Mouse (Mus musculus): ENCODE results near the gene Rfc2. TPM values are rescaled to one million over a fixed set of nuclear protein-coding genes. Genes with fewer than 3 reads are reported as not detected.

The Rfc2 gene
- polyA plus RNA-seq, 1 experiment = 82.8 TPM

DNA sequence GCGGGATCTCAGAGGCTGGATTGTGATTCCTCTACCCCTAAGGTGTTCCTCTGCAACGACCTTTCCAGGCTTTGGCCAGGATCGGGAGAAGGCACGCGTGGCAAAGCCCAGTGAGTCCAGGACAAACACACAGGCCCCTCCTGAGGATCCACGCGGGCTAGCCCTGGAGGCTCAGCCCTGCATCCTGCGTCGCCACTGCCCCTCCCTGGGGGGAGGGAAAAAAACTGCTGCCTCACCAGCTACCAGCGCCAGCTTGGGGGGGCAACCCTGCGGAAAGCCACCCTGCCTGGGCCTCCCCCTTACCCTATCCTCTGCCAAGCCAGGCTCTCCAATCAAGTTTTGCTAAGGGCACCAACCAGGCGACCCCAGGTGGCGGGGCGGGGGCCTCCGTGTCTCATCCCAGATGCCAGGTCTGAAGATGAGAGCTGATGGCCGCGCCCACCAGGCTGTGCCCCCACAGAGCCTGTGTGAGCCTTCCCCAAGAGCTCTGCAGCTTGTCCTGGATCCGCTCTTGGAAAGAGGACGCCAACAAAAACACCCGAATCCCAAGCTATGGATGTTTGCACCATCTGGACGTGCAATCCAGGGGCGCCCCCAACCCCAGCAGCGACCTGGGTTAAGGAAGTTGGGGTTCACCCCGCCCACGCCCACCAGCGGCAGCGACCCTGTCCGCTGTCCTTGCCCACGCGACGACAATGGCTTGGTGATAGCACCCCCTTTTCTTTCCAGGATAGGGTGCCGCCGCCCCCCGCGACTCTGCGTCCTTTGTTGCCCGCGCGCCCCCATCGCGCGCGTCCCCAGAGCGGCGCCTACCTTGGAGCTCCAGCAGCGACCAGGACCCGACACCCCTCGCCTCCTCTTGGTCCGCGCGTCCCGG lies 29.7 kb upstream of the Rfc2 start:
- peak in 1 of 2 experiments; percentile 9 for DNase-seq (ENCODE audit: low read depth in 1 of 2, low spot score in 2 of 2)
- Histone ChIP-seq H3K4me3 (ENCODE audit: extremely low read depth, insufficient read depth, insufficient read length) (peak overlapping the region; percentile 89), H3K27ac (ENCODE audit: insufficient read depth, low read length) (peak overlapping the region; percentile 62), H3K36me3 (ENCODE audit: control insufficient read depth, insufficient read depth, low read length) (no peaks in the 10 kb centered on the region), H3K4me1 (ENCODE audit: control insufficient read depth, insufficient read depth, insufficient read length) (peaks cover 16% of the 10 kb centered on the region; the same call in 1 of the 2 replicates), H3K27me3 (ENCODE audit: control insufficient read depth, insufficient read depth, low read length) (no peaks in the 10 kb centered on the region)
- TF ChIP-seq CTCF (IDR thresholded peaks at IDR 0.05; ENCODE audit: extremely low read depth, insufficient read depth, insufficient read length, insufficient replicate concordance) (no peak), POLR2A (IDR thresholded peaks at IDR 0.05; ENCODE audit: low read depth, low read length) (no peak)
- WGBS = 3% methylated on average over 51 of the region's 52 CpGs

DNA sequence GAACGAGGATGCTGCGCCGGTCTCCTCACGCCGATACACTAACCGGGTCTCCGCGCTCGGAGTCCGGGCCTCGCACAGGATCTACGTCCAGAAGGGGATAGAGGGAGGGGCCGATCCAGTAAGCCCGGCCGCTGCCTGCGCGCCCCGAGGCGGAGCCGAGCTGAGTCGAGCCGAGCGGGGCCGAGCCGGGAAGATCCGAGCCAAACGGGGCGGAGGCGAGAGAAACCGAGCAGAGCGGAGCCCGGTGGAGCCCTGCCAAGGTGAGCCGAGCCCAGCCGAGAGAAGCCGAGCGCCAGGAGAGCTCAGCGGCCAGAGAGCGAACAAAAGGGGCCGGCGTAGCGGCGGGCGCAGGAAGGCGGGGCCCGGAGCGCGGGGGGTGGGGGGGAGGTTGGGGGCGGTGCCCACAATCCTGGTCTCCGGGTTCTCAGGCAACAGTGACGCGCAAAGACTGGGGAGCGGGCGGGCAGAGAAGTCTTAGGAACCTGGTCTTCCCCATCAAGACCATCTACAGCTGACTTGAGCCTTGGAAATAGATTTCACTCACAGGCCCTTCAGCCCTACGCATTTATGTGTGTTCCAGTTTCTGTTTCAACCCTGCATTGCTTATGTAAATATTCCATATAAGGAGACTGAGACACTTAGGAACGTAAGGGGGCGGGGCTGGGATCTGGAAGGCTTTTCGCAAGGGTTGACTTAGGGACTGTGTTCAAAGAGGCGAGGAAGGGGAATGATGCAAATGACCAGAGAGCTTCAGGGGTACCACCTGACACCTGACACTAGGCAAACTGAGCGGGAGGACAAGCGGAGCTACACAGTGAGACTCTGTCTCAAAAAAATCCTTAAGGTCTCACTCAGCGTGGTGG lies 28.8 kb upstream of the Rfc2 start, which contains the start of gene Clip2:
Gene Clip2, minus strand, starts transcription at position 325 of the 863 bp plus-strand sequence.
- Histone ChIP-seq H3K27me3 (ENCODE audit: control insufficient read depth, insufficient read depth, low read length) (no peaks in the 10 kb centered on the region), H3K4me1 (ENCODE audit: control insufficient read depth, insufficient read depth, insufficient read length) (peaks cover 16% of the 10 kb centered on the region; the same call in 1 of the 2 replicates), H3K27ac (ENCODE audit: insufficient read depth, low read length) (peak within 1 kb of the TSS; percentile 77), H3K36me3 (ENCODE audit: control insufficient read depth, insufficient read depth, low read length) (no peaks in the 10 kb centered on the region), H3K4me3 (ENCODE audit: extremely low read depth, insufficient read depth, insufficient read length) (peak within 1 kb of the TSS; percentile 89)
- 5% methylated on average over 51 of the region's 61 CpGs for WGBS
- TF ChIP-seq CTCF (IDR thresholded peaks at IDR 0.05; ENCODE audit: extremely low read depth, insufficient read depth, insufficient read length, insufficient replicate concordance) = peak; percentile 27; the same call in 1 of the 2 replicates
- no peak for TF ChIP-seq POLR2A (IDR thresholded peaks at IDR 0.05; ENCODE audit: low read depth, low read length)
- peak; percentile 70 to 83 for DNase-seq (ENCODE audit: low read depth in 1 of 2, low spot score in 2 of 2)

DNA sequence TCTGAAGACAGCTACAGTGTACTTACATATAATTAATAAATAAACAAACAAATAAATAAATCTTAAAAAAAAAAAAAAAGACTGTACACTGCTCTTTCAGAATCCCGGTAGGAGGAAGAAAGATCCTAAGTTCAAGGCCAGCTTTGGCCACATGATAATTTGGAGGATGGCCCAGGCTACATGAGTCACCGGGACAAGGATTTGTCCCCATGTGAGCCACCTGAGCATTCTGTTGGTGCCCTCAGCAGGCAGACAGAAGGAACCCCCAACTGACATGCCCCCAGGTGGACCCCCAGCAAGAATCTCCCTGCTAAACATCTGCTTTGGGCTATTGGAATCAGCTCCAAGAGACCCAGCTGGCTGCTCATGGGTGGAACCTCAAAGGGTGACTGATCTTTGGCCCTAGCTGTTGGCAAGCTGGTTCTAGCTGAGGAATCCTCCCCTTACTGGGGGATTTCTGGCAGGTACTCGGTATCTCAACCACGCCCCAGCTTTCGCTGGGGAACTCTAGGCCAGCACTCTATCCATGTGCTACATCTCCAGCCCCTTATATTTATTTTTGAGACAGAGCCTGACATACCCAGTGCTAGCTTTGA lies 27.1 kb upstream of the Rfc2 start:
- no peak for DNase-seq (ENCODE audit: low read depth in 1 of 2, low spot score in 2 of 2)
- peaks cover 16% of the 10 kb centered on the region; the same call in 1 of the 2 replicates for H3K4me1 ChIP-seq (ENCODE audit: control insufficient read depth, insufficient read depth, insufficient read length)
- H3K36me3 ChIP-seq (ENCODE audit: control insufficient read depth, insufficient read depth, low read length) = no peaks in the 10 kb centered on the region
- 87% methylated on average over 5 of the region's 5 CpGs for WGBS
- H3K4me3 ChIP-seq (ENCODE audit: extremely low read depth, insufficient read depth, insufficient read length) = no peak overlapping the region
- no peak overlapping the region for H3K27ac ChIP-seq (ENCODE audit: insufficient read depth, low read length)
- no peaks in the 10 kb centered on the region; the same call in 1 of the 2 replicates for H3K27me3 ChIP-seq (ENCODE audit: control insufficient read depth, insufficient read depth, low read length)
- TF ChIP-seq POLR2A (IDR thresholded peaks at IDR 0.05; ENCODE audit: low read depth, low read length) (no peak), CTCF (IDR thresholded peaks at IDR 0.05; ENCODE audit: extremely low read depth, insufficient read depth, insufficient read length, insufficient replicate concordance) (no peak)

DNA sequence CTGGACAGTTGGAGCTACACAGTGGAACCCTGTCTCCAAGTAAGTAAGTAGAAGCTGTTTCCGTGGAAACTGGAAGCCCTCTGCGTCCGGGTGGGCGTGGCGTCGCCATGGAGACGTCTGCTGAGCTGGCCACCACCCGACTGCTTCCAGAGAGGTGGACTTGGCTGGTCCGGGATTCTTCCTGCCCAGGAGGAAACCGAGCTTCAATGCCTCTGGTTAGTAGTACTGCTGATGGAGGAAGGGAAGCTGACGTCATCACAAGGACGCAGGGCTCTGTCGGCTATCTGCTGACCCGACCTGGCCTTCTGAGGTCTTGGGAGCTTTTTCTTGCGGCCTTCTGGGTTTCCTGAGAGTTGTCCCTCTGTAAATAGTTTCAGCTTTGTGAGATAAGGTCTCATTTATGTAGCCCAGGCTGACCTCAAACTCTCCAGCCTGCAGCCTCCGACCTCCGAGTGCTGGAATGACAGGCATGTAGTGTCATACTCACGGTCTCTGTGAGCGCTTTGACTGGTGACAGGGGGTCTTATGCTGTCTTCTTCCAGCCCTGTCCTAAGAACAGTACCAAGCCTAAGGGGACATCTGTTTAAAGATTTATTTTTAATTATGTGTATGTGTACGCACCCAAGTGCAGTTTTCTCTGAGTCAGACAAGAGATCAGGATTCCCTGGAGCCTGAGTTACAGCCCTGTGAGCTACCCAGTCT lies 25.6 kb upstream of the Rfc2 start:
- Histone ChIP-seq H3K4me1 (ENCODE audit: control insufficient read depth, insufficient read depth, insufficient read length) (peaks cover 16% of the 10 kb centered on the region; the same call in 1 of the 2 replicates), H3K27me3 (ENCODE audit: control insufficient read depth, insufficient read depth, low read length) (no peaks in the 10 kb centered on the region; the same call in 1 of the 2 replicates), H3K36me3 (ENCODE audit: control insufficient read depth, insufficient read depth, low read length) (no peaks in the 10 kb centered on the region), H3K4me3 (ENCODE audit: extremely low read depth, insufficient read depth, insufficient read length) (no peak overlapping the region), H3K27ac (ENCODE audit: insufficient read depth, low read length) (no peak overlapping the region)
- no peak for TF ChIP-seq POLR2A (IDR thresholded peaks at IDR 0.05; ENCODE audit: low read depth, low read length)
- TF ChIP-seq CTCF (IDR thresholded peaks at IDR 0.05; ENCODE audit: extremely low read depth, insufficient read depth, insufficient read length, insufficient replicate concordance) = no peak
- DNase-seq (ENCODE audit: low read depth in 1 of 2, low spot score in 2 of 2) = peak in 1 of 2 experiments; percentile 30
- WGBS = 28% methylated on average over 20 of the region's 20 CpGs

DNA sequence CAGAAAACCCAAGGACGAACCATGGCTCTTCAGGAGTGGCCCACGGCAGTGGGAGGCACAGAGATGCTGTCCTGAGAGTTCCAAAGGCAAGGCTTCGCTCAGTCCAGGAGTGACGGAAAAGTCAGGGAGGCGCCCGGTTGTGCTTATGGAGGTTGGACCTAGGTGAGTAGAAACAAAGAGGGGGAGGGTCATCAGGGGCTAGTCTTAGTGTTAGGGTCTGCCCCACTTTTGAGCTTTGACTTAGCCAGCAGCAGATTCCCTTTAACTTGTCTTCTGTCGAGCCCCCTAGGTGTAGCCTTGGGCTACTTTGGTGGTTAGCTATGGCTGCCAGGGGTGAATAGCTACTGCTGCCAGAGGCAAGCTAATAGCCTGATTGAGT lies 21.1 kb upstream of the Rfc2 start, which contains the start of gene Syna:
Gene Syna, minus strand, starts transcription at position 101 of the 379 bp plus-strand sequence.
- no peak for DNase-seq (ENCODE audit: low read depth in 1 of 2, low spot score in 2 of 2)
- Histone ChIP-seq H3K4me3 (ENCODE audit: extremely low read depth, insufficient read depth, insufficient read length) (no peak within 1 kb of the TSS), H3K4me1 (ENCODE audit: control insufficient read depth, insufficient read depth, insufficient read length) (peaks cover 4% of the 10 kb centered on the region; the same call in 1 of the 2 replicates), H3K27ac (ENCODE audit: insufficient read depth, low read length) (no peak within 1 kb of the TSS), H3K27me3 (ENCODE audit: control insufficient read depth, insufficient read depth, low read length) (no peaks in the 10 kb centered on the region; the same call in 1 of the 2 replicates), H3K36me3 (ENCODE audit: control insufficient read depth, insufficient read depth, low read length) (no peaks in the 10 kb centered on the region)
- TF ChIP-seq CTCF (IDR thresholded peaks at IDR 0.05; ENCODE audit: extremely low read depth, insufficient read depth, insufficient read length, insufficient replicate concordance) = no peak
- 96% methylated on average over 7 of the region's 7 CpGs for WGBS

All from spleen, adult 2 months (tissue).